Mouse (Mus musculus) limb, embryonic 14.5 days (tissue): ENCODE data around the gene Gm49318. TPM values are rescaled to one million over a fixed set of nuclear protein-coding genes. Genes with fewer than 3 reads are reported as not detected.

Experiments
- ATAC-seq: fragments of 200-750 bp; cut with Nextera tagmentation; 2 replicates; pipeline ENCODE4 v1.8.0; 2017; ENCODE audit warnings: low read depth, moderate number of reproducible peaks, moderate TSS enrichment; ENCODE audit not compliant: low FRiP score
- DNase-seq: peaks from one replicate; pipeline ENCODE4 v3.0.0-alpha.2; 2015; ENCODE audit warnings: low spot score
- H3K27ac ChIP-seq: fragments of 300-500 bp; sonication (generic); replicated peaks from 2 replicates; pipeline ENCODE4 v1.5.1; 2014; ENCODE audit warnings: low read depth, mild to moderate bottlenecking, low read length, moderate library complexity, mixed read lengths
- H3K27me3 ChIP-seq: fragments of 300-500 bp; sonication (generic); 2 replicates; pipeline ENCODE4 v1.6.1; 2014; ENCODE audit warnings: low read length, mixed read lengths; ENCODE audit not compliant: control insufficient read depth, insufficient read depth
- H3K36me3 ChIP-seq: fragments of 300-500 bp; sonication (generic); 2 replicates; pipeline ENCODE4 v1.6.1; 2014; ENCODE audit warnings: mild to moderate bottlenecking, low read length, moderate library complexity, mixed read lengths; ENCODE audit not compliant: control insufficient read depth, insufficient read depth
- H3K4me1 ChIP-seq: fragments of 300-500 bp; sonication (generic); 2 replicates; pipeline ENCODE4 v1.6.1; 2014; ENCODE audit warnings: antibody characterized with exemption, low read length, mixed read lengths; ENCODE audit not compliant: control insufficient read depth, insufficient read depth
- H3K4me2 ChIP-seq: fragments of 300-500 bp; sonication (generic); replicated peaks from 2 replicates; pipeline ENCODE4 v1.6.1; 2014; ENCODE audit warnings: low read depth, mild to moderate bottlenecking, low read length, moderate library complexity; ENCODE audit not compliant: severe bottlenecking
- H3K4me3 ChIP-seq: fragments of 300-500 bp; sonication (generic); replicated peaks from 2 replicates; pipeline ENCODE4 v1.5.1; 2014; ENCODE audit warnings: low read length
- H3K9ac ChIP-seq: fragments of 300-500 bp; sonication (generic); 2 replicates; pipeline ENCODE4 v1.6.1; 2014; ENCODE audit warnings: mild to moderate bottlenecking, low read depth, low read length, moderate library complexity; ENCODE audit not compliant: severe bottlenecking
- H3K9me3 ChIP-seq: fragments of 300-500 bp; sonication (generic); 2 replicates; pipeline ENCODE4 v1.6.1; 2016; ENCODE audit warnings: low read length; ENCODE audit not compliant: control insufficient read depth
- POLR2A ChIP-seq: fragments of 200-500 bp; IDR thresholded peaks from 2 replicates; pipeline ENCODE4 v1.8.0; 2012; ENCODE audit warnings: inconsistent platforms, mild to moderate bottlenecking, moderate library complexity, borderline replicate concordance; ENCODE audit not compliant: insufficient read depth, insufficient read length; ENCODE audit errors: extremely low read depth
- WGBS: fragments of 180-500 bp; shearing (Covaris S2); extraction: QIAGEN DNeasy Blood & Tissue Kit; methylation state at CpG from one replicate; pipeline ENCODE4 v1.1.7; 2014; 5-methylcytosine and 5-hydroxymethylcytosine counted together
- polyA plus RNA-seq, 2 experiments: library from polyadenylated mRNA; depleted of rRNA in 1 of 2; stranded (reverse) in 1 of 2; unstranded in 1 of 2; fragments of >200 nt; fragmentation: Nextera tagmentation in 1 of 2; extraction: Ambion mirVana in 1 of 2; gene quantifications; 2 replicates each; pipeline versions ENCODE4 v1.2.1 to v1.2.3; 2012 to 2014

Gene Gm49318
- polyA plus RNA-seq, 2 experiments, result not detected

- Histone ChIP-seq H3K9ac (peak overlapping the region; percentile 90), H3K4me2 (peak overlapping the region; percentile 65), H3K4me3 (peak overlapping the region; percentile 92), H3K36me3 (peaks cover 29% of the 10 kb centered on the region), H3K27ac (no peak overlapping the region), H3K27me3 (no peaks in the 10 kb centered on the region), H3K4me1 (peaks cover 11% of the 10 kb centered on the region), H3K9me3 (no peaks in the 10 kb centered on the region)
- TF ChIP-seq POLR2A, result no peak
- no peak for DNase-seq
- 33% methylated on average over 15 of the region's 15 CpGs for WGBS
- ATAC-seq, result no peak
These were observed 45.0 kb upstream of the Gm49318 start for GRCm38 (mm10) chr9:22116086-22116485.

GRCm38 (mm10) chr9:22115635-22116034, 44.6 kb upstream of the Gm49318 start:
- Histone ChIP-seq H3K36me3 (peaks cover 33% of the 10 kb centered on the region), H3K4me2 (peak overlapping the region; percentile 65; the same call in 1 of the 2 replicates), H3K27ac (no peak overlapping the region), H3K9ac (peak overlapping the region; percentile 90; the same call in 1 of the 2 replicates), H3K4me3 (peak overlapping the region; percentile 92), H3K9me3 (no peaks in the 10 kb centered on the region), H3K4me1 (peaks cover 11% of the 10 kb centered on the region), H3K27me3 (no peaks in the 10 kb centered on the region)
- DNase-seq (no peak), ATAC-seq (no peak)
- TF ChIP-seq POLR2A, result no peak
- 91% methylated on average over 4 of the region's 4 CpGs for WGBS

- H3K27ac ChIP-seq, result no peak overlapping the region
- no peak overlapping the region for H3K4me2 ChIP-seq
- no peaks in the 10 kb centered on the region for H3K27me3 ChIP-seq
- H3K4me3 ChIP-seq, result no peak overlapping the region
- H3K9me3 ChIP-seq, result no peaks in the 10 kb centered on the region; the same call in 1 of the 2 replicates
- DNase-seq (no peak), ATAC-seq (no peak)
- peaks cover 39% of the 10 kb centered on the region for H3K36me3 ChIP-seq
- H3K4me1 ChIP-seq, result no peaks in the 10 kb centered on the region
- TF ChIP-seq POLR2A, result no peak
- no peak overlapping the region for H3K9ac ChIP-seq
- WGBS, result 92% methylated on average over 9 of the region's 9 CpGs
These were observed 37.1 kb upstream of the Gm49318 start for GRCm38 (mm10) chr9:22108194-22108593.

GRCm38 (mm10) chr9:22099922-22100321, 28.9 kb upstream of the Gm49318 start:
- WGBS, result 2% methylated on average over 18 of the region's 18 CpGs
- no peak for TF ChIP-seq POLR2A
- Histone ChIP-seq H3K27ac (no peak overlapping the region), H3K4me2 (0 out of 2 replicates have a peak overlapping the region, but pooled peaks have one; percentile 15), H3K9ac (peak overlapping the region; percentile 21; the same call in 1 of the 2 replicates), H3K4me1 (no peaks in the 10 kb centered on the region), H3K27me3 (peaks cover 34% of the 10 kb centered on the region; the same call in 1 of the 2 replicates), H3K36me3 (no peaks in the 10 kb centered on the region), H3K4me3 (0 out of 2 replicates have a peak overlapping the region, but pooled peaks have one; percentile 4), H3K9me3 (no peaks in the 10 kb centered on the region)
- DNase-seq (no peak), ATAC-seq (no peak)

GRCm38 (mm10) chr9:22098993-22099696, 28.1 kb upstream of the Gm49318 start, which contains the start of gene Cnn1:
TSS of gene Cnn1 (plus strand) at chr9:22099216.
- ATAC-seq (no peak), DNase-seq (no peak)
- Histone ChIP-seq H3K4me2 (peak within 1 kb of the TSS; percentile 15; the same call in 1 of the 2 replicates), H3K9me3 (no peaks in the 10 kb centered on the region), H3K36me3 (no peaks in the 10 kb centered on the region), H3K27ac (no peak within 1 kb of the TSS), H3K4me3 (peak within 1 kb of the TSS; percentile 8; the same call in 1 of the 2 replicates), H3K27me3 (peaks cover 34% of the 10 kb centered on the region; the same call in 1 of the 2 replicates), H3K4me1 (no peaks in the 10 kb centered on the region), H3K9ac (peak within 1 kb of the TSS; percentile 21; the same call in 1 of the 2 replicates)
- WGBS, result 9% methylated on average over 14 of the region's 14 CpGs
- no peak for TF ChIP-seq POLR2A
